Mouse (Mus musculus) c-Kit-positive CD71-positive TER-119-positive erythroid progenitor cells, embryonic 14.5 days (primary cell): ENCODE results near the gene Krtap1-5.
"Not testable (repeated sequence)": the region's sequence is repeated elsewhere in the genome, so short reads cannot be mapped to it uniquely, and the experiment has no call there.

Experiments
- DNase-seq: peaks from one replicate; pipeline ENCODE4 v3.0.0-alpha.2; 2013; ENCODE audit warnings: low spot score

The Krtap1-5 gene

DNA sequence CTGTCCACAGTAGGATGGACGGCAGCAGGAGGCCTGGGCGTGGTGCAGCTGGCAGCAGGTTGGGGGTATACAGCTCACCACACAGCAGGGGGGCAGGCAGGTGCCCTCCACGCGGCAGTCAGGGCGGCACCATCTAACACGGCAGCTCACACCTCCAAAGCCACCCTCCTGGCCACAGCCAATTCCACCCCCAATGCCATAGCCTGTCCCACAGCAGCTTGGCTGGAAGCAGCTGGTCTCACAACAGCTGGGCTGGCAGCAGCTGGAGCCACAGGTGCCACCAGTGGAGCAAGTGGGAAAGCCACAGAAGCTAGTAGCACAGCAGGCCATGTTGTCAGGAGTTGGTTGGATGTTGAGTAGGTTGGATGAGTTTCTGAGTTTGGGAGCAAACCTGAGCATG lies at the start of gene Krtap1-5:
Gene Krtap1-5 (minus strand): TSS at position 381 of the 400 bp plus-strand sequence.
- DNase-seq: no peak

DNA sequence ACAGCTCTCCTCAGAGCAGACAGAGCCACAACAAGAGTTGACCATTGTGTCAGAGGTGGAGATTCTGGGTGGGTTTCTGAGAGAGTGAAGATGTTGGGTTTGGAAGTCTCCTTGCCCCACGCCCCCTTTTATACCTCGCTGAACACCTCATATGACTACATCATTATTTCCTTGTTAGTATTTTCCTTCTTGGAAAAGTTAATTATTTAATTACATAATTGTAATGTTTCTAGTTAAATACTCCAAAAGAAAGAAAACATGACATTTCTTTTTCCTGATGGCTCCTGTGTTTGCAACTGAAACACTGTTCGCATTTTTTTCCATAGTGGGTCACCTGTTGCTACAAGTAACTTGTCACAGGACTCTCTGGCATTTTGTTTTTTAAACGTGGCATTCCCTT lies 47.3 kb upstream of the Krtap1-5 start, which contains the start of gene Krtap4-1:
Gene Krtap4-1 (minus strand): TSS at position 101 of the 400 bp plus-strand sequence.
- DNase-seq: no peak

DNA sequence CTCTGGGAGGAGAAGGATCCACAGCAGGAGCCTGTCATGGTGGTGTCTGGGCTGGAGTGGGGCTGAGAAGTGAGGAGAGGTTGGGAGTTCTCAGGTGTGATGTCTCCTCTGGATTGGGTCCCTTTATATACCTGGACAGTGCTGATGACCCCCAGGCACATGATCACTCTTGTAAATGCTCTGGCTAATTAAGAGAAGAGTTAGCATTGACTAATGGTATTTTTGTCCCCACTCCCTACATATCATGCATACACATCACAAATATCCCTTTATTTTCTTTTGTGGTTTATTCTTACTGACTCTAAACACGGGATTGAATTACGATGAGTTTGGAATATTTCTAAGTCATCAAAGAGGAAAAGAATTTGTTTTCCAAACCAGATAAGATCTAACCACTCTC lies 39.5 kb upstream of the Krtap1-5 start, which contains the start of gene Gm11562:
Gene Gm11562 (minus strand): TSS at position 101 of the 400 bp plus-strand sequence.
- DNase-seq: no peak

DNA sequence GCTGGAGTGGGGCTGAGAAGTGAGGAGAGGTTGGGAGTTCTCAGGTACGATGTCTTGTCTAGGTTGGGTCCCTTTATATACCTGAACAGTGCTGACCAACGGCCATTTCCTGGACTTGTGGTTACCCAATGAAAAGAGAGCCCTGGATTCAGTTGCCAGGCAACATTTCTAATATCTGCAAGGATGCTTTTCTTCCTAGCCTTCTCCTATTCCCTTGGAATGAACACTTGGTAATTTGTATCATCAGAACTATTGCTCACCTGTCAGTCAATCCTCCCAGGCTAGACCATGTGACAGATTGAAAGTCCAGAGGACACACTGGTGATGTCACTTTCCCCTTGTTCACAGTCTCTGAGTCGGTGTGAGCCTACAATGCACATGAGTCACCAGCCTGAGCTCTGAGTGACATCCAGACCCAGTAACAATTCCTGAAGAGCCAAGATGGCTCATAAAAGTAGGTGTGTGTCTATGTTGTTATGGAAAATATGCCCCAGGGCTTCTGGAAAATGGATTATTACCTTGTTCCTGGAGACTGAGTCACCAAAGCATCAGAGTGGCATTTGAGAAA lies 34.1 kb upstream of the Krtap1-5 start, which contains the start of gene Krtap2-4:
Gene Krtap2-4 (minus strand): TSS at position 51 of the 568 bp plus-strand sequence.
- DNase-seq: no peak

DNA sequence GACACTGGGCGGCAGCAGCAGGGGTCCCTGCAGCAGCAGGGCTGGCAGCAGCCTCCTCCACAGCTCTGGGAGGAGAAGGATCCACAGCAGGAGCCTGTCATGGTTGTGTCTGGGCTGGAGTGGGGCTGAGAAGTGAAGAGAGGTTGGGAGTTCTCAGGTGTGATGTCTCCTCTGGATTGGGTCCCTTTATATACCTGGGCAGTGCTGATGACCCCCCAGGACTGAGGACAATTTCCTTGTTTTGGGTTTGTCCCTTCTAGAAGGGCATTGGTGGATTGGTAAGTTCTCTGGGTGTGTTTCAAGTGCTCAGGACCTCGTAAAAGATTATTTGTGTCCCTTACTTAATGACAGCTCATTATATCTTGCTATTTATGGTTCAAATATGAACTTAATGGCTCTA lies 29.3 kb upstream of the Krtap1-5 start, which contains the start of gene Gm11937:
Gene Gm11937 (minus strand): TSS at position 101 of the 400 bp plus-strand sequence.
- DNase-seq: not testable (repeated sequence)

DNA sequence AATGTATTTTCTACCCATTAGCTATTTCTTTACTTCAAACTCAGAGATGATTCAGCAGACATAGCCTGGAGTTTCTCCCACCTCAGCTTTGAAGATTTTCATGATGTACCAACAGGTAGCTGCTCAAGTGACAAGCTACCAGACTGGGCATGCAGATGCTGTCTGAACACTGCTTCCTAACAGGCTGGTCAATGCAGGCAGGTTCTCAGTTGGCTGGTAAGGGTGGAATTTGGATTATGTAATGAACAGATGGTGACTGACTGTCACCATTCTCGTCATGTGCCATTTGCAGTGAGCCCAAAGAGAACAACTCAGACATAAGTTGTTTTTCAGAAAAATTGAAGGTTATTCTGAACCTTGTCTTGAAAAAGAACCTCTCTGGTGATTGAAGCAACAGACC lies 28.3 kb upstream of the Krtap1-5 start:
- DNase-seq: no peak

DNA sequence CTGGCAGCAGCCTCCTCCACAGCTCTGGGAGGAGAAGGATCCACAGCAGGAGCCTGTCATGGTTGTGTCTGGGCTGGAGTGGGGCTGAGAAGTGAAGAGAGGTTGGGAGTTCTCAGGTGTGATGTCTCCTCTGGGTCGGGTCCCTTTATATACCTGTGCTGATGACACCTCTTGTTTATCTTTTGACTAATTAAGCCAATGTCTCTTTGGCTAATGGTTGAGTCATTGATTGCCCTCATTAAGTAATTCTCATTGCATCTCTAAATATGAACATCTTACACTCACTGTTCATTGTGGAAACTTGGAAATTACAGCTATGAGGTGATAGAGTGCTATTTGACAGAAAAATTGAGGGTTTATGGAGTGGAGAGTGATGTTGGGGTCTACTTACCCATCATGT lies 22.4 kb upstream of the Krtap1-5 start, which contains the start of gene Gm11938:
Gene Gm11938 (minus strand): TSS at position 101 of the 400 bp plus-strand sequence.
- not testable (repeated sequence) for DNase-seq

DNA sequence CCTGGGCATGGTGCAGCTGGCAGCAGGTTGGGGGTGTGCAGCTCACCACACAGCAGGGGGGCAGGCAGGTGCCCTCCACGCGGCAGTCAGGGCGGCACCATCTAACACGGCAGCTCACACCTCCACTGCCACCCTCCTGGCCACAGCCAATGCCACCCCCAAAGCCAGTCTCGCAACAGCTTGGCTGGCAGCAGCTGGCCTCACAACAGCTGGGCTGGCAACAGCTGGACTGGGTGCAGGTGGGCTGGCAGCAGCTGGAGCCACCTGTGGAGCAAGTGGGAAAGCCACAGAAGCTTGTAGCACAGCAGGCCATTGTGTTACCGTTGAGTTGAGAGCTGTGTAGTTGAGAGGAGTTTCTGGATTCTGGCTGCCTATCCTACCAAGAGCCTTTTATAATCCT lies 16.9 kb upstream of the Krtap1-5 start, which contains the start of gene Krtap9-3:
Gene Krtap9-3 (minus strand): TSS at position 364 of the 400 bp plus-strand sequence.
- not testable (repeated sequence) for DNase-seq

DNA sequence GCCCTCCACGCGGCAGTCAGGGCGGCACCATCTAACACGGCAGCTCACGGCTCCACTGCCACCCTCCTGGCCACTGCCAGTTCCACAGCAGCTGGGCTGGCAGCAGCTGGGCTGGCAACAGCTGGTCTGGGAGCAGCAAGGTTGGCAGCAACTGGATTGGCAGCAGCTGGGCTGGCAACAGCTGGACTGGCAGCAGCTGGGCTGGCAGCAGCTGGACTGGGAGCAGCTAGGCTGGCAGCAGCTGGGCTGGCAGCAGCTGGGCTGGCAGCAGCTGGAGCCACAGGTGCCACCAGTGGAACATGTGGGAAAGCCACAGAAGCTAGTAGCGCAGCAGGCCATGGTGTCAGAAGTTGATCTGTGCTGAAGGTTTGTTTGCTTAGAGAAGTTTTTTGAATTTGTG lies 10.2 kb upstream of the Krtap1-5 start, which contains the start of gene Krtap1-3:
Gene Krtap1-3 (minus strand): TSS at position 359 of the 400 bp plus-strand sequence.
- no peak for DNase-seq

DNA sequence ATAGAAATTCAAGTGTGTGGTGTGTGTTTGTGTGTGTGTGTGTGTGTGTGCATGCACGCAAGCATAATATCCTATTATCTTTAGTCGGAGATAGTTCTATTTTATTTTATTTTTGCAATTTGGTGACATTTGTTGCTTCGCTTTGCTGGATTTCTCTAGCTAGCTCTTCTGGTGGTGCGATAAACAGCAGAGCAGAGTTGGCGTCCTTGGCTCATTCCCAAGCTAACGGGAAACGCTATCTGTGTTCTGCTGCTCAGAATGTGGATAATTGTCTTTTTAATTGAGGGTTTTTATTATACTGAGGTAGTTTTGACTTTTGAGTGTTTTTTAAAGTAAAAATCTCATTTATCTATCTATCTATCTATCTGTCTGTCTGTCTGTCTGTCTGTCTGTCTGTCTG lies 4.3 kb upstream of the Krtap1-5 start:
- DNase-seq: no peak

DNA sequence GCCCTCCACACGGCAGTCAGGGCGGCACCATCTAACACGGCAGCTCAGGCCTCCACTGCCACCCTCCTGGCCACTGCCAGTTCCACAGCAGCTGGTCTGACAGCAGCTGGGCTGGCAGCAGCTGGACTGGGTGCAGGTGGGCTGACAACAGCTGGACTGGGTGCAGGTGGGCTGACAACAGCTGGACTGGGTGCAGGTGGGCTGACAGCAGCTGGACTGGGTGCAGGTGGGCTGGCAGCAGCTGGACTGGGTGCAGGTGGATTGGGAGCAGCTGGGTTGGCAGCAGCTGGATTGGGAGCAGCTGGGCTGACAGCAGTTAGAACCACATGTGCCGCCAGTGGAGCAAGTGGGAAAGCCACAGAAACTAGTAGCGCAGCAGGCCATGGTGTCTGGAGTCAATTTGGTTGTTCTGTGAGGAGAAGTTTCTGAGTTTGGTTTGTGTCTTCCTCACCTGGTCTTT lies 2.5 kb upstream of the Krtap1-5 start, which contains the start of gene Krtap1-4:
Gene Krtap1-4 (minus strand): TSS at position 410 of the 460 bp plus-strand sequence.
- no peak for DNase-seq

DNA sequence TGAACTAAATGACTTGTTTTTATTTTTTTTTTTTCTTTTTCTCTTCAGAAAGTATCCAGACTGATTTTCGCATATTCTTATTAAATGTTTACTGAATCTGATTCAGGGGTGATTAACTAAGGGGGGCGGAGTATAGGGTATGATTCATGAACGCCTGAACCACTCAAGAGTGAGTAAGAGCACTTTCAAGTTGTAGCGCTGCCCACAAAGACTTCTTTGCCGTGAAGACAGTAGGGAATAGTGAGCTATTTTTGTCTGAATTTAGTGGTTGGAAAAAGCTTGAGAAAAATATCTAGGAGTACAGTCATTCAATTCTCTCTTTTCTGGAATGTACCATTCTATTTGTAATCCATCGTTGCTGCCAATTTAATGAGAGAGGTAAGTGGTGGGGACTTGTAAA lies 748 bp upstream of the Krtap1-5 start:
- DNase-seq: no peak

DNA sequence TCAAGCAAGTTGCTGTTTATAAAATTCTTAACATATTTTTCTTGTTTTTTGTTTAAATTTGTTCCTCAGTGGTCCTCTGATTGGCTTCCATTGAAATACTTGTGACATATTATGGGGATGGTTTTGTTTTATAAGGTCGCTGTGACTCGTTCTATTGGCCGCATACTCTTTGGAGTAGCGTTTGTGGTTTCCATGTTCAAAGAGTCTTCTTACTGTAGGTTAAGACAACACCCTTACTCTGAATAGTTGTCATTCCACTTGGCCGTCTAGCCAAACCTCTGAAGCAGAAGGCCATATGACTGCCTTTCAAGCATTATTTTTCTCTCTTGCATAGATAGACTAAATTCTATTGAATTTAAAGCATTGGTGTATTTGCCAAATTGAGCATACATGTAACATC lies 235 bp upstream of the Krtap1-5 start:
- no peak for DNase-seq

DNA sequence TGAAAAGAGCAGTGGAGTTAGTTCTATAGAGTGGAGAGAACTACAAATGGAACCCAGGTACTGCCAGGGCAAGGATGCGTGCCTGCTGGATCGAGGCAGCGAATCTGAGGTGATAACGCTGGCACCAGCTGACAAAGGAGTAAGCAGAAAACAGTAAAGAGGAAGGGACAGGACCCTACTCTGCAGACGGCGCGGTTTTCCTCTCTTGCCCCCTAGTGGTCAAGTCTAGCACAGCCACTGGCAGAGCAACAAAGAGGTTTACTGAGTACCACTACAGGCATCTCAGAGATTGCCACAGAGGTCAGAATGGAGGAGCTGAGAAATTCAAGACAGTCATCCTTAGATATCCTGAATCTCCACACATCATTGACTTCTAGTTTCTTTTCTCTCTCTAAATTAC lies 6.7 kb downstream of the Krtap1-5 start:
- DNase-seq: peak; percentile 19

DNA sequence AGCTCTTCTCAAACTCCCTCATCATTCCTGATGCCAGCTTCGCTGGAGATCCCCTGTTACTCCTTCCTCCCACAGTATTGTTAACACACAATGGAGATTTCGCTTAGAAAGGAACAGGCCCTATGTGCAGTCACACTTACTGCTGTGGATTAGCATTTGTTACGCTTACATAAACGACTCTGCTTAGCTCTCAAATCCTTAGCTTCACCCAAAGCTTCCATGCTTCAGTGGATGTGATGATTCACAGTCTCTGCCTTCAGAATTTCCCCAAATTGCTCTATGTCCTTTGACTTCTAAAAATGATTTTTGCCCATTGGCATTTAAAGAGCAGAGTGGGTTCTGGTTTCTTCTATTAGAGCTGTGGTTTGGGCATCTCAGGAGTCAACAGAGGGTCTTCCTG lies 7.7 kb downstream of the Krtap1-5 start:
- DNase-seq: no peak

DNA sequence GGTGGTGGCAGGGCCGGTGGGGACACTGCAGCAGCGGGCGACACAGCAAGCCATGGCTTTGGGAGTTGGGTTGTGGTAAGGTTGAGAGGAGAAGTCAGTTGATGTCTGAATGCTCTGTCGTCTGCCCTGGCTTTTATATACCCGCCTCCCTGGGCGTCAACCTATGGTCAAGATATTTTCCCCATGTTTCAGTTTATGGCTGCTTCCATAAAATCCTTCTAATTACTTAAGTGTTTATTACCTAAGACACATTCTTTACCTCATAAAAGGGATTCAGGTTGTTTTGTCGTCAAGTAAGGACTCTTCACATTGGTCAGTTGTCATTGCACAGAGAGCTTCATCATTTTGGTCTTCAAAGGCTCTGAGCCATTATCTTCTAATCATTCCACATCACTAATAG lies 14.3 kb downstream of the Krtap1-5 start, which contains the start of gene Krtap3-1:
Gene Krtap3-1 (minus strand): TSS at position 101 of the 400 bp plus-strand sequence.
- DNase-seq: no peak

DNA sequence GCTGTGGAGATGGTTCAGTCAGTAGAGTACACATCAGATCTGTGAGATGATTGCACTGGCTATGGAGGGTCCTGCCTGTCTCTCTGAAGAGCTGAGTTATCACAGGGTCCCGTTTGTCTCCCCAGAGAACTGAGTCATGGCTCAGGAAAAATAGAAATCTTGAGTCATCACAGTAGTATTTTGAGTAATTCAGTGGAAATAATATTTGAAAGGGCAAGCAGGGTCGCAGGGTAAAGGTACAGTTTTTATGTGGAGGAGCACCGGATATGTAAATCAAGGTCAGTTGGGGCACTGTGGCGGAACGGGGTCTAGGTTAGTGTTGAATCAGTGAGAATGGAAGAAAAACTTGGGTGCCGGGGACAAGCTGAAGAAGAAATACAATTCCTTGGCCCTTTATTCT lies 18.2 kb downstream of the Krtap1-5 start:
- no peak for DNase-seq

DNA sequence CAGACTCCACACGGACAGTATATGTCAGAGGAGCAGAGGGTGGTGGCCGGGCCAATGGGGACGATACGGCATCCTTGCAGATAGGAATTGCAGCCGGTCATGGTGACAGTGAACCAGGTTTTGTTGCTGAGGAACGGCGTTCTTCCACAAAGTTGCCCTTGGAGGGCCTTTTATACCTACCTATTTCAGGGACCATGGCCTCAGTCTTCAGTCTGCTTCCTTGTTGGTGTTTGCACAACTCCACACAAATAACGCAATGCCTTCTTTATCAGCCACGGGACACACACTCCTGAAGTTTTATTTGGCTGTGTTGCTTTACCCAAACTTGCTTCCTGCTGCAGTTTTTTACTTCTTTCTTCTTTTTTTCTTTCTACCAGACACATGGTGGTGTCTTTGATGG lies 21.4 kb downstream of the Krtap1-5 start, which contains the start of gene Gm11939:
Gene Gm11939 (minus strand): TSS at position 101 of the 400 bp plus-strand sequence.
- no peak for DNase-seq

DNA sequence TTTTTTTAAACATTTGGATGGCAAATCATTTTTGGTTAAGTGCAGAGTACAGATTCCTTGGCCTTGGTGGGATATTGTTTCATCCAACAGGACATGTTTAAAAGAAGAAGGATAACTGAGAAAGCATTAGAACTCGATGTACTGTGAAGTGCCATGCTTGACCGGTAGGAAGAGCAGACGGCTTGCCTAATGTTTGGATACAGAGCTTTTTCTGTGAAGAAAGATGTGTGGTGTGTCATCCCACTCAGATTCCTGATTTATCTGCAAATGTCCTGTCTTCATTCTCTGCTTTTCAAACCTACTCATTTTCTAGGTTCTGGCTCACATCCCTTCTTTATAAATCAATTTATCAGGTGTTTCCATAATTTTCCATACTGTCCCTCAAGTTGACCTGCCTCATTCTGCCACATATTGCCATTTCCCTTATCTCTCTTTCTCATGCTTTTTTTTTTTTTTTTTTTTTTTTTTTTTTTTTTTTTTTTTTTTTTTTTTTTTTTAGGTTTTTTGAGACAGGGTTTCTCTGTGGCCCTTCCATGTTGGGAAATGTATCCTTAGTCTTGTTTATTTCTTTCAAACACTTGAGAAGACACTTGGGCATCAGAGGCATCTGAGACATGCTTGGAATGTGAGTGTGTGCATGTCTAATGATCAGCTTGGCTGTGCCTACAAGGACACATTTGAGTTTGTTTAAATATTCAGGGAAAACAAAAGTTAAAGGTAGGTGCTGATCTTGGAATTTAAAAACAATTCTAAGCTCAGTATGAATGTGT lies 22.7 kb downstream of the Krtap1-5 start:
- no peak for DNase-seq

DNA sequence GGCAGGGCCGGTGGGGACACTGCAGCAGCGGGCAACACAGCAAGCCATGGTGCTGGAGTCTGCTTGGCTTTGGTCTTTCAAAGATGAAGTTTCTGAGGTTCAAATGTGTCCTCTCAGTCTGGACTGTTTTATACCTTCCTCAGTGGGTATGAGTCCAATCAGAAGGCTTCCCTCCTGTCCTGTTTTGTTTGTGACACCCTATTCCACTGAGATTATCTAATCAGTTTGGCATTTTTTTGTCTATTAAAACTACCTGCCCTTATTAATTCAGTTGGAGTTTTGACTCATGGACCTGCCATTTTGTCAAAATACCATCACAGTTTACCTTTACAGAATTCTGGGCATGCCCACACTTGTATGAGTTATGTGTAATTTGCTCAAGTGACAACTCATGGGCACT lies 24.1 kb downstream of the Krtap1-5 start, which contains the start of gene Krtap3-2:
Gene Krtap3-2 (minus strand): TSS at position 101 of the 400 bp plus-strand sequence.
- DNase-seq: no peak

DNA sequence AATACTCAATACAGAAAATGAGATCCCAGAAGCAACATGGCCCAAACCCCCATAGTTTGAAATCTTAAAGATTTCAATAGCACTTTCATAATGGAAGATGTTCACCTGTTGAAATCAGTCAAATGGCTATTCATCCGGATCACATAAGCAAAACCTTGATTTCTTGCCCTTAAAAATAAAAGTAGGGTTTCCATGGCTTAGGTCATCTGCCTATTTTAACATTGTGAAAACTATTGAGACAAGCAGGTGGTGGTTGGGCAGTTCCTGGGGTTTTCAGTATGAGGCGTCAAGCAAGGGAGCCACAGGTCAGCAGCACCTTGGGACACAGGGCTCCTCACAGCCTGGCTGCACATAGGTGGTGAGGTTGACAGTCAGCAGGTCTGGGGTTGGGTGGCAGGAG lies 24.6 kb downstream of the Krtap1-5 start:
- no peak for DNase-seq

DNA sequence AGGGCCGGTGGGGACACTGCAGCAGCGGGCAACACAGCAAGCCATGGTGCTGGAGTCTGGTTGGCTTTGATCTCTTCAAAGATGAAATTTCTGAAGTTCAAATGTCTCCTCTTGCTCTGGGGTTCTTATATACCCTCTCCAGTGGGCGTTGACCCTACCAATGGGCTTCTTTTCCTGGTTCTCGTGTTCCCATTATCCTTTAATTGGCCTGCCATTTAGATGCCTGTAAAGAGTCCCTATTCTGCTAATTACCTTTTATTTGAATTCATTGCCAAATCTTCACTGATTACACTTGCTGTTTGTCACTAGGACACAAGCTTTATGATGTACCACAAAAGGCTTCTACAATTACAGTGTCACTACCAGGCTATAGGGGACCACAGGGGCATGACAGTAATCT lies 30.1 kb downstream of the Krtap1-5 start, which contains the start of gene Krtap3-3:
Gene Krtap3-3 (minus strand): TSS at position 101 of the 400 bp plus-strand sequence.
- no peak for DNase-seq
